Mouse (Mus musculus) limb, embryonic 10.5 days (tissue): ENCODE data around the gene Rpp14. TPM values are rescaled to one million over a fixed set of nuclear protein-coding genes. Genes with fewer than 3 reads are reported as not detected.

Source experiments
- DNase-seq: peaks from one replicate; pipeline ENCODE4 v3.0.0-alpha.2; 2017; ENCODE audit warnings: low spot score
- H3K27ac ChIP-seq: fragments of 300-500 bp; sonication (generic); 2 replicates; pipeline ENCODE4 v1.5.1; 2016; ENCODE audit warnings: mild to moderate bottlenecking
- H3K27me3 ChIP-seq: fragments of 300-500 bp; sonication (generic); 2 replicates; pipeline ENCODE4 v1.6.1; 2016; ENCODE audit warnings: low read depth, mild to moderate bottlenecking; ENCODE audit not compliant: poor library complexity, severe bottlenecking
- H3K36me3 ChIP-seq: fragments of 300-500 bp; sonication (generic); 2 replicates; pipeline ENCODE4 v1.6.1; 2016; ENCODE audit warnings: mild to moderate bottlenecking, moderate library complexity
- H3K4me1 ChIP-seq: fragments of 300-500 bp; sonication (generic); 2 replicates; pipeline ENCODE4 v1.6.1; 2016
- H3K4me3 ChIP-seq: fragments of 300-500 bp; sonication (generic); 2 replicates; pipeline ENCODE4 v1.5.1; 2016; ENCODE audit warnings: mild to moderate bottlenecking, moderate library complexity
- H3K9me3 ChIP-seq: fragments of 300-500 bp; sonication (generic); replicated peaks from 2 replicates; pipeline ENCODE4 v1.6.1; 2016; ENCODE audit warnings: mild to moderate bottlenecking
- WGBS: fragments of 180-500 bp; shearing (Covaris S2); methylation state at CpG from one replicate; pipeline ENCODE4 v1.1.7; 2016; 5-methylcytosine and 5-hydroxymethylcytosine counted together
- polyA plus RNA-seq: library from polyadenylated mRNA; unstranded; fragments of >200 nt; fragmentation: Nextera tagmentation; extraction: Ambion mirVana; gene quantifications from 2 replicates; pipeline ENCODE4 v1.2.1, GENCODE M21; 2016

Rpp14 gene
- polyA plus RNA-seq, 1 experiment from 2014 or later: 51.3 TPM

GRCm38 (mm10) chr14:8044330-8044729 lies 35.8 kb upstream of the Rpp14 start:
- no peak for DNase-seq
- 73% methylated on average over 8 of the region's 8 CpGs for WGBS
- Histone ChIP-seq H3K27me3 (no peaks in the 10 kb centered on the region), H3K4me1 (no peaks in the 10 kb centered on the region), H3K4me3 (no peak overlapping the region), H3K27ac (no peak overlapping the region), H3K9me3 (no peaks in the 10 kb centered on the region), H3K36me3 (peaks cover 19% of the 10 kb centered on the region)

DNA sequence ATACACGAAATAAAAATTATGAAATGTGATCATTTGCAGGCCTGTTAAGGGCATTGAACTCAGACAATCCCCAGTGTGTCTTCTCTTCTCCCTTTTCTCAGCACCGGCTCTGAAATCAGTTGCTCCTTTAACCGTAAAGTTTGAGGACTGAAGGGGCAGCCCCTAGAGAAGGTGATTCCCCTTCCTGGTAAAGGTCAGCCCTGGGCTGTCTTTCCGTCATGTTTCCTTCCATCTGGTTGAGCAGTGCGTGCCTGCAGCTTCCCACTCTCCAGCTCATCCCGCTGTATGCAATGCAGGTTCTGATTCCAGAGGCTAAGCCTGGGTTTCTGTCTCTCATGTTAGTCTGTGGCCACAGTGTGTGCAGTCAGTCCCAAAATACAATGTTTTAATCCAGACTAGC lies 35.4 kb upstream of the Rpp14 start:
- Histone ChIP-seq H3K27ac (no peak overlapping the region), H3K9me3 (no peaks in the 10 kb centered on the region), H3K36me3 (peaks cover 23% of the 10 kb centered on the region), H3K4me1 (no peaks in the 10 kb centered on the region), H3K27me3 (no peaks in the 10 kb centered on the region), H3K4me3 (no peak overlapping the region)
- DNase-seq: no peak
- 83% methylated on average over 6 of the region's 6 CpGs for WGBS

GRCm38 (mm10) chr14:8045187-8045846 lies 34.9 kb upstream of the Rpp14 start:
- H3K36me3 ChIP-seq: peaks cover 26% of the 10 kb centered on the region

GRCm38 (mm10) chr14:8046839-8047238 lies 33.3 kb upstream of the Rpp14 start:
- DNase-seq: no peak
- Histone ChIP-seq H3K36me3 (peaks cover 30% of the 10 kb centered on the region), H3K27me3 (no peaks in the 10 kb centered on the region), H3K4me3 (no peak overlapping the region), H3K27ac (no peak overlapping the region), H3K4me1 (no peaks in the 10 kb centered on the region), H3K9me3 (no peaks in the 10 kb centered on the region)
- 97% methylated on average over 6 of the region's 6 CpGs for WGBS

More at GRCm38 (mm10) chr14:8045187-8045846, 34.9 kb upstream of the Rpp14 start:
- Histone ChIP-seq H3K27ac (no peak overlapping the region), H3K4me1 (no peaks in the 10 kb centered on the region), H3K4me3 (no peak overlapping the region), H3K9me3 (no peaks in the 10 kb centered on the region), H3K27me3 (no peaks in the 10 kb centered on the region)
- 86% methylated on average over 11 of the region's 11 CpGs for WGBS
- no peak for DNase-seq

DNA sequence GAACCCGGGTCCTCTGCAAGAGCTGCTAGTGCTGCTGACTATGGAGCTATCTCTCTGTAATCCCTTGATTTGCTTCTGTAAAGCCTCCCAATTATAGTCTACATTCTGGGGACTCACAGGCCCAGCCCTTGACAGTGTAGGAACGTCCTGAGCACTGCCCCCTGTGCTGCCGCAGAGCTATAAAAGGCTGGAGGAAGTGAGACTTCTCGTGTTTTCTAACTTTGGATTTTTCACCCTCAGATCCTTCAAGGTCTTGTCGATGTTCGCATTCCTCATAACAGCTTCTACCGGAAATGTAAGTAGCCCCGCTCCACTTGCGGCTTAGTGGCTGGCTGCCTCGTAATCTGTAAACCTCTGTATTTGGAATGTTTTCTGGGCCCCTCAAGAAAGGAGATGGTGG lies 30.8 kb upstream of the Rpp14 start:
- WGBS: 90% methylated on average over 10 of the region's 10 CpGs
- no peaks in the 10 kb centered on the region for H3K27me3 ChIP-seq
- H3K4me3 ChIP-seq: no peak overlapping the region
- no peaks in the 10 kb centered on the region for H3K9me3 ChIP-seq
- no peak for DNase-seq
- H3K27ac ChIP-seq: no peak overlapping the region
- H3K36me3 ChIP-seq: peaks cover 34% of the 10 kb centered on the region
- peaks cover 5% of the 10 kb centered on the region for H3K4me1 ChIP-seq

GRCm38 (mm10) chr14:8051869-8052268 lies 28.3 kb upstream of the Rpp14 start:
- Histone ChIP-seq H3K27me3 (no peaks in the 10 kb centered on the region), H3K4me3 (no peak overlapping the region), H3K9me3 (no peaks in the 10 kb centered on the region), H3K36me3 (peaks cover 27% of the 10 kb centered on the region; the same call in 1 of the 2 replicates), H3K4me1 (peaks cover 13% of the 10 kb centered on the region), H3K27ac (no peak overlapping the region)
- 88% methylated on average over 2 of the region's 2 CpGs for WGBS
- no peak for DNase-seq

DNA sequence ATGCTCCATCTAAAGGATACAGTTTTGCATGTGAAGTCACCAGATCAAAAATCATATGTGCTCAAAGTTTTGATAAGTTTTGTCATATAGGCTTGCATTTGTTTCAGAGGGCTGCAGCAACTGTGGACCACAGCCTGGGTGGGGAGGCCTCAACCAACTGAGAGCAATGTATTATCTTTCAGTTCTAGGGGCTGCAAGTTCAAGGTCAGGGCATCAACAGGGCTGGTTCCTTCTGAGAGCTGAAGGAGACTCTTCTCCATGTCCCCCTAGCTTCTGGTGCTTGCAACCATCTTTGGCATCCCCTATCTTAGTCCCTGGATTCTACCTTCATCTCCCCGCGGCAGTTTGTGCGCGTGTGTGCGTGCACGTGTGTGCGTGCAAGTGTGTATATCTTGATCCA lies 27.5 kb upstream of the Rpp14 start:
- DNase-seq: no peak
- Histone ChIP-seq H3K27me3 (no peaks in the 10 kb centered on the region), H3K4me1 (peaks cover 14% of the 10 kb centered on the region), H3K4me3 (no peak overlapping the region), H3K27ac (no peak overlapping the region), H3K36me3 (peaks cover 25% of the 10 kb centered on the region; the same call in 1 of the 2 replicates), H3K9me3 (no peaks in the 10 kb centered on the region)
- WGBS: 97% methylated on average over 7 of the region's 7 CpGs

DNA sequence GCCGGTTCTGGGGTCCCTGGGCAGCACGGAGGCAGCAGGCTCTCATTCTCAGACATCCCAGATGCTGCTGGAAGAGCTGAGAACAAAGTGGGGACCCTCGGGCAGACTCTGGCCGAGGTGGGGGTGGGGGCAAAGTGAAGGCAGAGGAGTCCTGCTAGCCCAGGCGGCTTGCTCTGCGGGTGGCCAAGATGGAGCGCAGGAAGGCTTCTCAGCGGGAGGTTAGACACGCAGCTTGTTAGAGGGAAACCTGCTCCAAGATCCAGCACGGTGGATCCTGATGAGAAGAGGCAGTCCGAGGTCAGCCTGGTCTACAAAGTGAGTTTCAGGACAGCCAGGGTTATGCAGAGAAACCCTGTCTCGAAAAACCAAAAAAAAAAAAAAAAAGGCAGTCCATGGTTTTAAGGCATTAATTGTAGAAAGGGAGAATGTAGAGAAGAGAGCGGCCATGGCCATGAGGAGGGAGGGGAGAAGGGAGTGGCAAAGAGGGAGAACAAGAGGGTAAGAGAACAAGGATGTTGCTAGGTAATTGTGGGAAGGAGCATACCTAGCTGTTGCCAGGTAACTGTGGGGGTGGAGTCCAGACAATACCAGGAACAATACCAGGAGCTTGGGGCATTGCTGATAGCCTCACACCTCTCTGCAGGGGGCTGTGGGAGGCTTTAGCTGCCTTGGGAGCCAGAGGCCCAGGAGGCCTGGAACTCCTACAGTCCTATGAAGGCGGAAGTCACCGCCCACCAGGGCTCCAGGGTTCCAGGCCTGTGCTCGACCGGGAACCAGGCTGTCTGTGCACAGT lies 25.7 kb upstream of the Rpp14 start:
- WGBS: 30% methylated on average over 17 of the region's 17 CpGs
- no peak for DNase-seq

DNA sequence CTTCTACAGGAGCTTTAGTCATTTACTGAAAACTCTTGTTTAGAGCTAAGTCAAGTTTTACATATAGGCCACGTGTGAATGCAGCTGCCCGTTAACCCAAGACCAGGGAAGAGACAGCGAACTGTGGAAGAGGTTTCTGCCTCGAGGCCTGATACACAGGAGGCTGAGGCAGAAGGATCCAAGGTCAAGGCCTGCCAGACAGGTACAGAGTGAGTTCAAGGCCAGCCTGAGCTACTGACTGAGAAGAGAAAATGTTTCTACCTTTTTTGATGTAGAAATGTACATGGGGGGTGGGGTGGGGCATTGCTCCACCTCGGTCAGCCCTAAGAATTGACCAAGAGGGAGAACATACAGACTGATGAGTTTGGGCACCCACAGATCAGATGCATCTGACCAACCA lies 24.1 kb upstream of the Rpp14 start:
- DNase-seq: no peak

More for the DNA sequence above, 25.7 kb upstream of the Rpp14 start:
- no peaks in the 10 kb centered on the region for H3K9me3 ChIP-seq
- no peak overlapping the region for H3K4me3 ChIP-seq
- H3K4me1 ChIP-seq: peaks cover 14% of the 10 kb centered on the region
- peak overlapping the region; percentile 44; the same call in 1 of the 2 replicates for H3K27ac ChIP-seq
- H3K36me3 ChIP-seq: peaks cover 14% of the 10 kb centered on the region; the same call in 1 of the 2 replicates
- H3K27me3 ChIP-seq: no peaks in the 10 kb centered on the region

GRCm38 (mm10) chr14:8059938-8060337 lies 20.2 kb upstream of the Rpp14 start:
- no peaks in the 10 kb centered on the region for H3K27me3 ChIP-seq
- WGBS: 97% methylated on average over 7 of the region's 7 CpGs
- DNase-seq: no peak
- H3K4me1 ChIP-seq: peaks cover 22% of the 10 kb centered on the region
- H3K4me3 ChIP-seq: no peak overlapping the region
- no peak overlapping the region for H3K27ac ChIP-seq
- H3K9me3 ChIP-seq: no peaks in the 10 kb centered on the region
- H3K36me3 ChIP-seq: no peaks in the 10 kb centered on the region

More for the DNA sequence above, 24.1 kb upstream of the Rpp14 start:
- Histone ChIP-seq H3K27me3 (no peaks in the 10 kb centered on the region), H3K4me1 (peaks cover 14% of the 10 kb centered on the region), H3K27ac (no peak overlapping the region), H3K4me3 (no peak overlapping the region), H3K9me3 (no peaks in the 10 kb centered on the region), H3K36me3 (peaks cover 6% of the 10 kb centered on the region; the same call in 1 of the 2 replicates)
- WGBS: 88% methylated on average over 5 of the region's 5 CpGs

- no peak for DNase-seq
- Histone ChIP-seq H3K9me3 (no peaks in the 10 kb centered on the region), H3K4me3 (no peak overlapping the region), H3K4me1 (peaks cover 19% of the 10 kb centered on the region), H3K36me3 (no peaks in the 10 kb centered on the region), H3K27ac (no peak overlapping the region), H3K27me3 (no peaks in the 10 kb centered on the region)
- 41% methylated on average over 3 of the region's 3 CpGs for WGBS
These were observed 18.1 kb upstream of the Rpp14 start for GRCm38 (mm10) chr14:8062076-8062475.

- H3K36me3 ChIP-seq: no peaks in the 10 kb centered on the region
- H3K4me1 ChIP-seq: peaks cover 19% of the 10 kb centered on the region
- no peak overlapping the region for H3K4me3 ChIP-seq
- H3K9me3 ChIP-seq: no peaks in the 10 kb centered on the region
- 84% methylated on average over 3 of the region's 3 CpGs for WGBS
- no peaks in the 10 kb centered on the region for H3K27me3 ChIP-seq
- DNase-seq: no peak
- peak overlapping the region; percentile 39; the same call in 1 of the 2 replicates for H3K27ac ChIP-seq
These were observed 17.4 kb upstream of the Rpp14 start for GRCm38 (mm10) chr14:8062537-8063301.
